8 mouse cellular contexts compared by ENCODE assay signal in the genomic region with DNA sequence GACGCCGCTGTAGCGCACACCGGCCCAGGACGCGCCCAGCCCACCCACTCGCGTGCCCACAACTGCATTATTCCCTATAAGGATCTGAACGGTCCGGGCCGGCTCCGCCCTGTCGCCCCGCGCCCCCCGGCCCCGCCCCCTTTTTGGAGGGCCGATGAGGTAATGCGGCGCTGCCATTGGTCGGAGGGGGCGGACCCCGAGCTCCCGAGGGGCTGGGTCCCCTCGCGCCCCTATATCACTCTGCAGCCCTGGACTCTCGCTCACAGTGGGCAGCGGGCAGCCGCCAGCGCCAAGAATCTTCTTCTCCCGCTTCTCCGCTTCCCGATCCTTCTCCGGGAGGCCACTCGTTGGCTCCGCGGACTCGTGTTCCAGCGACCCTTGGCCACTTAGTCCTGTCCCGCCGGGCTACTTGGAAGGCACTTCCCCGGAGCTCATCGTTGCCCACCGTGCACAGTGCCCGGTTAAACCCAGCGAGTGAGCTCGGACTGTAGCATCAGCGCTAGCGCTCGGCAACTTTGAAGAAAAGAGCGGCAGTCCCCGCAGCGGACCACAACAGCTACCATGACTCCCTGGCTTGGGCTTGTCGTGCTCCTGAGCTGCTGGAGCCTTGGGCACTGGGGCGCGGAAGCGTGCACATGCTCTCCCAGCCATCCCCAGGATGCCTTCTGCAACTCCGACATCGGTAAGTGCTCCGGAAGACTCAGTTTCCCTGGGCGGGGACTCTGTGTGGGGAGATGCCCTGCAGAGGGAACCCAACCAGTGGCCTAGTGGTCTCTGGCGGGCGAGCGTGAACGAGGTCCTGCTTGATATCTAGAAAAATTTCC. TPM values are rescaled to one million over a fixed set of nuclear protein-coding genes. Genes with fewer than 3 reads are reported as not detected.
DNase-seq lines count a peak whose midpoint lies in the region; ATAC-seq and TF ChIP-seq lines count a peak whose summit lies in the region.

Gene Timp3, plus strand, starts transcription at position 80 of the 824 bp plus-strand sequence.

- intact Hi-C loops in left cerebral cortex, postnatal 36 days (cut with DNase I): loop anchor here (1.0 to 5.0 kb wide), 2 partner anchors 42 to 152 kb away; no protein-coding TSS in a partner anchor

- no peak for TF ChIP-seq CTCF in cerebellum, adult 2 months (IDR thresholded peaks at IDR 0.05; ENCODE audit: borderline replicate concordance, insufficient read depth, low read depth, low read length)

- H3K4me1 ChIP-seq in cerebellum, adult 2 months (ENCODE audit: control insufficient read depth, insufficient read depth, low read length): peaks cover 12% of the 10 kb centered on the region
- H3K4me1 ChIP-seq in embryonic facial prominence, embryonic 10.5 days: peaks cover 59% of the 10 kb centered on the region
- peaks cover 21% of the 10 kb centered on the region for H3K4me1 ChIP-seq in intestine, embryonic 16.5 days (ENCODE audit: control insufficient read depth, insufficient read depth, low read length)
- peaks cover 68% of the 10 kb centered on the region for H3K4me1 ChIP-seq in midbrain, embryonic 10.5 days
- H3K4me1 ChIP-seq in stomach, embryonic 14.5 days (ENCODE audit: control insufficient read depth, insufficient read depth, low read length): peaks cover 15% of the 10 kb centered on the region; the same call in 1 of the 2 replicates

- H3K27ac ChIP-seq in cerebellum, adult 2 months (ENCODE audit: insufficient read depth, low read length): no peak within 1 kb of the TSS
- H3K27ac ChIP-seq in embryonic facial prominence, embryonic 10.5 days (replicated peaks): peak within 1 kb of the TSS; percentile 80
- peak within 1 kb of the TSS; percentile 11 for H3K27ac ChIP-seq in intestine, embryonic 16.5 days (ENCODE audit: low read length)
- H3K27ac ChIP-seq in midbrain, embryonic 10.5 days (replicated peaks): peak within 1 kb of the TSS; percentile 84
- peak within 1 kb of the TSS; percentile 41 for H3K27ac ChIP-seq in stomach, embryonic 14.5 days (ENCODE audit: low read length)

- peak; percentile 45; the same call in 1 of the 2 replicates for TF ChIP-seq POLR2A in cerebellum, adult 2 months (IDR thresholded peaks at IDR 0.05; ENCODE audit: borderline replicate concordance, insufficient read depth, low read length)

- 3% methylated on average over 65 of the region's 65 CpGs for WGBS in cerebellum, adult 2 months
- 1% methylated on average over 65 of the region's 65 CpGs for WGBS in embryonic facial prominence, embryonic 10.5 days
- WGBS in intestine, embryonic 16.5 days: 1% methylated on average over 58 of the region's 65 CpGs
- WGBS in midbrain, embryonic 10.5 days: under 1% methylated on average over 65 of the region's 65 CpGs
- under 1% methylated on average over 65 of the region's 65 CpGs for WGBS in stomach, embryonic 14.5 days

- peak within 1 kb of the TSS; percentile 83 for H3K9ac ChIP-seq in intestine, embryonic 16.5 days (ENCODE audit: low read depth, low read length)
- peak within 1 kb of the TSS; percentile 84 for H3K9ac ChIP-seq in stomach, embryonic 14.5 days (replicated peaks; ENCODE audit: low read depth, low read length)

- H3K9me3 ChIP-seq in embryonic facial prominence, embryonic 10.5 days: no peaks in the 10 kb centered on the region
- H3K9me3 ChIP-seq in intestine, embryonic 16.5 days (ENCODE audit: control insufficient read depth, low read length): no peaks in the 10 kb centered on the region
- H3K9me3 ChIP-seq in midbrain, embryonic 10.5 days (replicated peaks): no peaks in the 10 kb centered on the region
- H3K9me3 ChIP-seq in stomach, embryonic 14.5 days (ENCODE audit: control insufficient read depth, low read depth, low read length): no peaks in the 10 kb centered on the region

- peak within 1 kb of the TSS; percentile 59 for H3K4me3 ChIP-seq in cerebellum, adult 2 months (replicated peaks; ENCODE audit: insufficient read depth, low read depth, low read length)
- H3K4me3 ChIP-seq in embryonic facial prominence, embryonic 10.5 days: peak within 1 kb of the TSS; percentile 64
- H3K4me3 ChIP-seq in intestine, embryonic 16.5 days (ENCODE audit: low read length): peak within 1 kb of the TSS; percentile 56
- H3K4me3 ChIP-seq in midbrain, embryonic 10.5 days: peak within 1 kb of the TSS; percentile 67
- peak within 1 kb of the TSS; percentile 71 for H3K4me3 ChIP-seq in stomach, embryonic 14.5 days (ENCODE audit: low read depth, low read length)

- H3K36me3 ChIP-seq in embryonic facial prominence, embryonic 10.5 days (replicated peaks): no peaks in the 10 kb centered on the region; the same call in 1 of the 2 replicates
- H3K36me3 ChIP-seq in intestine, embryonic 16.5 days (ENCODE audit: control insufficient read depth, insufficient read depth, low read length): no peaks in the 10 kb centered on the region
- H3K36me3 ChIP-seq in midbrain, embryonic 10.5 days: no peaks in the 10 kb centered on the region
- no peaks in the 10 kb centered on the region; the same call in 1 of the 2 replicates for H3K36me3 ChIP-seq in stomach, embryonic 14.5 days (ENCODE audit: control insufficient read depth, insufficient read depth, low read length)

- peak within 1 kb of the TSS; percentile 98 for H3K4me2 ChIP-seq in intestine, embryonic 16.5 days (ENCODE audit: low read depth, low read length)
- peak within 1 kb of the TSS; percentile 86 for H3K4me2 ChIP-seq in stomach, embryonic 14.5 days (replicated peaks; ENCODE audit: low read depth, low read length)

- peak; percentile 44 for ATAC-seq in granulocyte monocyte progenitor cell, adult 5-6 weeks (replicated peaks; ENCODE audit: poor library complexity, severe bottlenecking)
- peak; percentile 79 for ATAC-seq in intestine, embryonic 16.5 days
- ATAC-seq in stomach, embryonic 14.5 days (ENCODE audit: insufficient number of reproducible peaks, insufficient read depth, low FRiP score, low read depth): peak; percentile 88

- DNase-seq in cerebellum, adult 2 months: peak; percentile 33 to 51
- no peak for DNase-seq in cerebellum, adult 8-10 months
- DNase-seq in embryonic facial prominence, embryonic 10.5 days (ENCODE audit: low spot score): peak; percentile 91
- DNase-seq in left cerebral cortex, postnatal 36 days (ENCODE audit: low spot score in 2 of 2): peak; percentile 41 to 52
- peak; percentile 86 for DNase-seq in midbrain, embryonic 10.5 days (ENCODE audit: low spot score)

- H3K27me3 ChIP-seq in cerebellum, adult 2 months (ENCODE audit: control insufficient read depth, insufficient read depth, low read length): no peaks in the 10 kb centered on the region
- H3K27me3 ChIP-seq in embryonic facial prominence, embryonic 10.5 days (replicated peaks; ENCODE audit: low read depth, poor library complexity, severe bottlenecking): peaks cover 49% of the 10 kb centered on the region
- H3K27me3 ChIP-seq in intestine, embryonic 16.5 days (replicated peaks; ENCODE audit: control insufficient read depth, insufficient read depth, low read length): no peaks in the 10 kb centered on the region
- peaks cover 59% of the 10 kb centered on the region for H3K27me3 ChIP-seq in midbrain, embryonic 10.5 days (ENCODE audit: low read depth, poor library complexity, severe bottlenecking)
- H3K27me3 ChIP-seq in stomach, embryonic 14.5 days (ENCODE audit: control insufficient read depth, insufficient read depth, low read length): no peaks in the 10 kb centered on the region

RNA-seq across cellular contexts. Expression of gene Timp3, which starts in this region (rescaled TPM):
- 47.7 and 48.9 TPM in 2 replicates for polyA plus RNA-seq in cerebellum, adult 2 months (2012; rRNA removed)
- polyA plus RNA-seq in embryonic facial prominence, embryonic 10.5 days (2016; fragmentation: Nextera tagmentation; extraction: Ambion mirVana): 29.4 and 36.3 TPM in 2 replicates
- not detected in 2 replicates for total RNA-seq in granulocyte monocyte progenitor cell, adult 5-6 weeks (2014; fragmentation: Nextera tagmentation)
- 0.62 and 1.2 TPM in 2 replicates for total RNA-seq in granulocyte monocyte progenitor cell, adult 5-6 weeks (2017)
- 43.4 and 43.7 TPM in 2 replicates for polyA plus RNA-seq in intestine, embryonic 16.5 days (2015; fragmentation: Nextera tagmentation; extraction: Ambion mirVana)
- total RNA-seq in left cerebral cortex, postnatal 36 days (2021): 10 to 100 TPM; 53.4 to 70.4 TPM
- polyA plus RNA-seq in midbrain, embryonic 10.5 days (2016; fragmentation: Nextera tagmentation; extraction: Ambion mirVana): 21.2 and 25.7 TPM in 2 replicates
- polyA plus RNA-seq in stomach, embryonic 14.5 days (2014; fragmentation: Nextera tagmentation; extraction: Ambion mirVana): 88.0 and 88.4 TPM in 2 replicates

Comparison
In these comparisons a context has a peak if more than half of its experiments do, and no peak if none do; other contexts are left out.
1. RNA of gene Timp3 (total RNA-seq): 53.4 to 70.4 TPM in left cerebral cortex, postnatal 36 days; 0.62 to 1.2 TPM in granulocyte monocyte progenitor cell, adult 5-6 weeks; every median in the first group is over 10 times any median in the second.
2. Peak in every context shown above with its lines, with median percentiles within 50 percentile points of each other: H3K4me3 ChIP-seq and ATAC-seq.